Mouse (Mus musculus) c-Kit-negative CD71-positive TER-119-positive erythroid progenitor cells, embryonic 14.5 days (primary cell): ENCODE results near the gene Camk2g.

Experiments used
- DNase-seq: peaks from one replicate; pipeline ENCODE4 v3.0.0-alpha.2; 2013; ENCODE audit warnings: low read depth, low spot score

Camk2g gene

GRCm38 (mm10) chr14:20793758-20794531, at the start of gene Camk2g:
Camk2g (minus strand) TSS chr14:20794088.
- peak; percentile 63 for DNase-seq

- no peak for DNase-seq
Measured at GRCm38 (mm10) chr14:20842629-20843028, 48.7 kb upstream of the Camk2g start.

- DNase-seq = no peak
Measured at GRCm38 (mm10) chr14:20841526-20841925, 47.6 kb upstream of the Camk2g start.

- no peak for DNase-seq
Measured at GRCm38 (mm10) chr14:20837681-20838080, 43.8 kb upstream of the Camk2g start.

- DNase-seq = no peak
Measured at GRCm38 (mm10) chr14:20836905-20837376, 43.1 kb upstream of the Camk2g start.

GRCm38 (mm10) chr14:20836171-20836904, 42.5 kb upstream of the Camk2g start, which contains the start of gene Plau:
Plau (plus strand) TSS chr14:20836660.
- DNase-seq = no peak

GRCm38 (mm10) chr14:20834136-20834535, 40.2 kb upstream of the Camk2g start:
- no peak for DNase-seq

GRCm38 (mm10) chr14:20833525-20833924, 39.6 kb upstream of the Camk2g start:
- DNase-seq = no peak

GRCm38 (mm10) chr14:20831915-20832314, 38.0 kb upstream of the Camk2g start:
- DNase-seq = no peak

GRCm38 (mm10) chr14:20831141-20831910, 37.4 kb upstream of the Camk2g start:
- no peak for DNase-seq

- no peak for DNase-seq
Measured at GRCm38 (mm10) chr14:20829523-20830366, 35.9 kb upstream of the Camk2g start.

GRCm38 (mm10) chr14:20828524-20828923, 34.6 kb upstream of the Camk2g start:
- DNase-seq = no peak

- DNase-seq = no peak
Measured at GRCm38 (mm10) chr14:20827491-20827890, 33.6 kb upstream of the Camk2g start.

GRCm38 (mm10) chr14:20827061-20827460, 33.2 kb upstream of the Camk2g start:
- no peak for DNase-seq

GRCm38 (mm10) chr14:20825516-20825915, 31.6 kb upstream of the Camk2g start:
- DNase-seq = no peak

GRCm38 (mm10) chr14:20824517-20824916, 30.6 kb upstream of the Camk2g start:
- no peak for DNase-seq

- no peak for DNase-seq
Measured at GRCm38 (mm10) chr14:20815448-20815847, 21.6 kb upstream of the Camk2g start.

- no peak for DNase-seq
Measured at GRCm38 (mm10) chr14:20811779-20812406, 18.0 kb upstream of the Camk2g start.

- no peak for DNase-seq
Measured at GRCm38 (mm10) chr14:20811236-20811635, 17.3 kb upstream of the Camk2g start.

GRCm38 (mm10) chr14:20809820-20810219, 15.9 kb upstream of the Camk2g start:
- DNase-seq = no peak

GRCm38 (mm10) chr14:20809349-20809748, 15.5 kb upstream of the Camk2g start:
- DNase-seq = no peak
